Mouse (Mus musculus) C2C12 (cell line): ENCODE measurements around the gene Adgrf5.

Experiments used
- CEBPB ChIP-seq: IDR thresholded peaks from one replicate; pipeline ENCODE4 v1.6.1; 2011; ENCODE audit warnings: low read depth, mild to moderate bottlenecking, control low read depth, moderate library complexity
- CTCF ChIP-seq: IDR thresholded peaks from one replicate; pipeline ENCODE4 v1.5.1; 2011; ENCODE audit not compliant: control insufficient read depth, insufficient read depth, insufficient read length
- FOSL1 ChIP-seq: IDR thresholded peaks from one replicate; pipeline ENCODE4 v1.8.0; 2011; ENCODE audit warnings: mild to moderate bottlenecking, low read length; ENCODE audit not compliant: poor library complexity, insufficient read depth, severe bottlenecking
- MAX ChIP-seq: IDR thresholded peaks from one replicate; pipeline ENCODE4 v1.6.1; 2011; ENCODE audit warnings: mild to moderate bottlenecking, control low read depth
- MYOD1 ChIP-seq: IDR thresholded peaks from one replicate; pipeline ENCODE4 v1.6.1; 2011; ENCODE audit warnings: low read depth; ENCODE audit not compliant: control insufficient read depth, insufficient read length
- MYOG ChIP-seq: IDR thresholded peaks from one replicate; pipeline ENCODE4 v1.6.1; 2011; ENCODE audit not compliant: control insufficient read depth, insufficient read length; ENCODE audit errors: extremely low read depth
- USF1 ChIP-seq: IDR thresholded peaks from one replicate; pipeline ENCODE4 v1.6.1; 2011; ENCODE audit warnings: low read depth, mild to moderate bottlenecking, control low read depth, moderate library complexity

- no peak for TF ChIP-seq CTCF
- TF ChIP-seq USF1: no peak
- no peak for TF ChIP-seq MYOG
- TF ChIP-seq MYOD1: no peak
- TF ChIP-seq FOSL1: no peak
- TF ChIP-seq MAX: no peak
- TF ChIP-seq CEBPB: no peak
Measured at GRCm38 (mm10) chr17:43434485-43434884, 74.2 kb downstream of the Adgrf5 start.
